Mouse (Mus musculus) hindbrain, embryonic 11.5 days (tissue): Measurements from ENCODE around the gene Klhl26. TPM values are rescaled to one million over a fixed set of nuclear protein-coding genes. Genes with fewer than 3 reads are reported as not detected.

Source experiments
- ATAC-seq: fragments of 200-750 bp; cut with Nextera tagmentation; 2 replicates; pipeline ENCODE4 v1.8.0; 2017; ENCODE audit warnings: mild to moderate bottlenecking, moderate TSS enrichment, moderate library complexity; ENCODE audit not compliant: low FRiP score
- DNase-seq: peaks from one replicate; pipeline ENCODE4 v3.0.0-alpha.2; 2015; ENCODE audit warnings: low spot score
- H3K27ac ChIP-seq: fragments of 300-500 bp; sonication (generic); 2 replicates; pipeline ENCODE4 v1.5.1; 2014; ENCODE audit warnings: mild to moderate bottlenecking, low read depth, low read length
- H3K27me3 ChIP-seq: fragments of 300-500 bp; sonication (generic); 2 replicates; pipeline ENCODE4 v1.6.1; 2014; ENCODE audit warnings: mild to moderate bottlenecking, low read length, moderate library complexity, mixed read lengths; ENCODE audit not compliant: control insufficient read depth, insufficient read depth
- H3K36me3 ChIP-seq: fragments of 300-500 bp; sonication (generic); 2 replicates; pipeline ENCODE4 v1.6.1; 2014; ENCODE audit warnings: mild to moderate bottlenecking, low read length, moderate library complexity, mixed read lengths; ENCODE audit not compliant: control insufficient read depth, insufficient read depth
- H3K4me1 ChIP-seq: fragments of 300-500 bp; sonication (generic); replicated peaks from 2 replicates; pipeline ENCODE4 v1.6.1; 2014; ENCODE audit warnings: low read length, mixed read lengths; ENCODE audit not compliant: control insufficient read depth, insufficient read depth
- H3K4me2 ChIP-seq: fragments of 300-500 bp; sonication (generic); replicated peaks from 2 replicates; pipeline ENCODE4 v1.6.1; 2014; ENCODE audit warnings: mild to moderate bottlenecking, low read depth, low read length
- H3K4me3 ChIP-seq: fragments of 300-500 bp; sonication (generic); 2 replicates; pipeline ENCODE4 v1.5.1; 2014; ENCODE audit warnings: low read depth, low read length
- H3K9ac ChIP-seq: fragments of 300-500 bp; sonication (generic); 2 replicates; pipeline ENCODE4 v1.6.1; 2014; ENCODE audit warnings: low read depth, low read length
- H3K9me3 ChIP-seq: fragments of 300-500 bp; sonication (generic); 2 replicates; pipeline ENCODE4 v1.6.1; 2016; ENCODE audit warnings: low read length; ENCODE audit not compliant: control insufficient read depth
- WGBS: fragments of 180-500 bp; shearing (Covaris S2); extraction: QIAGEN DNeasy Blood & Tissue Kit; methylation state at CpG from one replicate; pipeline ENCODE4 v1.1.7; 2014; 5-methylcytosine and 5-hydroxymethylcytosine counted together
- polyA plus RNA-seq: library from polyadenylated mRNA; unstranded; fragments of >200 nt; fragmentation: Nextera tagmentation; extraction: Ambion mirVana; gene quantifications from 2 replicates; pipeline ENCODE4 v1.2.1, GENCODE M21; 2014

Klhl26 gene
- polyA plus RNA-seq, 1 experiment from 2014 or later = 11.1 TPM

DNA sequence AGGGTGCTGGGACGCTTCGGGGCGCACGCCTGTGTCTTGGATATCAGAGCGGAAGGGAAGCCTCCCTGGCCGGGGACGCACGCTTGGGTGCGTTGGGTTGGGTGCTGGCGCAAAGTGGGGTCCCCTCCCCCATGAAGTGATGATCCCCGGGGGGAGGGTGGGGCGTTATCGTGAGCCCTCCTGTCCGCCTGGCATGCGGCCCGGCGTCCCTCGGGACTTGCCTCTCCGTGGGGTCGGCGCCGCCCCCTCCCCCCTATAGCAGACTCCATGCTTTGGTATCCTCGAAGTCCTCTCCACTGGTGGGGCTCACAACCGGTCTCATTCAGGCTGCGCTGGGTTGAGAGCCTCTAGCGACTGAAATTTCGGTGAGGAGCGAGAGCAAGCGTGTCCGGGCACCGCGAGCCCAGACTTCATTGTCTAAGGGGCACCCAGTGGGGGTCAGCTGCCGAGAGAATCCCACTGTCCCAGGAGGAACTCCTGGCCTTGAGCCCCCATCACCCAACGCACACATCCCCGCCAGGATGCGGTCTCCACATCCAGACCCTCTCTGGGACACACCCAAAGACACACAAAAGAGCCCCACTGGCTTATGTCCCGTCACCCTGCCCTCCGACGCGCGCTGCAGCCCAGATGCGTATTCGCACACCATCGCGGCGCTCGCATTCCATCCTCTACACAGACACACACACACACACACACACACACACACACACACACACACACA is 17.1 kb upstream of the Klhl26 start:
- ATAC-seq = no peak
- H3K4me2 ChIP-seq = 0 out of 2 replicates have a peak overlapping the region, but pooled peaks have one; percentile 4
- 3% methylated on average over 46 of the region's 47 CpGs for WGBS
- H3K4me1 ChIP-seq = peaks cover 13% of the 10 kb centered on the region
- no peaks in the 10 kb centered on the region for H3K9me3 ChIP-seq
- H3K27ac ChIP-seq = no peak overlapping the region
- H3K9ac ChIP-seq = no peak overlapping the region
- peaks cover 96% of the 10 kb centered on the region for H3K27me3 ChIP-seq
- H3K36me3 ChIP-seq = no peaks in the 10 kb centered on the region
- DNase-seq = no peak
- H3K4me3 ChIP-seq = peak overlapping the region; percentile 27

DNA sequence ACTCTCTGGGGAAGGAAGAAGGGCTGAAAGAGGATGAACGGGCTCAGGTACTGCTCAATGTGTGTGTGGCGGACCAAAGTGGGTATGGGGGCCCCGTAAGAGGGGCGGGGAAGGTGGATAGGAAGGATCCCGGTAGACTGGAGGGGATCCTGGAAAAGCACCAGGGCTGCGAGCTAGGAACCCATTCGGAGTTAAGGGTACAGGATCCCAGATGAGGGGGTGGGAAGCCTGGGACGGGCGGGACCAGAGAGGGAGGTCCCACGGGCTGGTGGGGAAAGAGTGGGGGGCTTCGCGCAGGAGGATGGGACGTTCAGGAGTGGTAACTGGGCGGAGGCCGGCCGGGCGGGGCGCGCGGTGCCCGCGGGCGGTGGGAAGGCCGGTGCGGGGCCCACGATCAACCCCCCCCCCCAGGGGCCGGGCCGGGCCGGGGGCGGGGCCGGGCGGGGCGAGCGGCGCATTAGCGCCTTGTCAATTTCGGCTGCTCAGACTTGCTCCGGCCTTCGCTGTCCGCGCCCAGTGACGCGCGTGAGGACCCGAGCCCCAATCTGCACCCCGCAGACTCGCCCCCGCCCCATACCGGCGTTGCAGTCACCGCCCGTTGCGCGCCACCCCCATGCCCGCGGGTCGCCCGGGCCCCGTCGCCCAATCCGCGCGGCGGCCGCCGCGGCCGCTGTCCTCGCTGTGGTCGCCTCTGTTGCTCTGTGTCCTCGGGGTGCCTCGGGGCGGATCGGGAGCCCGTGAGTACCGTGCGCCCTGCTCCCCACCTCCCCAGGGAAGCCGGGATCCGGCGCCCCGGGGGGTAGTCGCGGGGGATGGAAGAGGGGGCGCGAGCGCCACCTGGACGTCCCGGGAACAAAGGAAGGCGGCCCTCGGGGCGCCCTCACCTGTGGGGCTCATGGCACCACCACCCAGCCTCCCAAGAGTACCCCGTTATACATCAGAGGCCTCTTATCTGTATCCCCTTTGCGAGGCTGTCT is 16.2 kb upstream of the Klhl26 start, which contains the start of gene Crlf1:
Gene Crlf1, plus strand, starts transcription at position 495 of the 977 bp plus-strand sequence.
- Histone ChIP-seq H3K4me1 (peaks cover 21% of the 10 kb centered on the region), H3K27me3 (peaks cover 97% of the 10 kb centered on the region), H3K9me3 (no peaks in the 10 kb centered on the region), H3K27ac (no peak within 1 kb of the TSS), H3K4me3 (peak within 1 kb of the TSS; percentile 27), H3K36me3 (no peaks in the 10 kb centered on the region), H3K4me2 (peak within 1 kb of the TSS; percentile 44), H3K9ac (peak within 1 kb of the TSS; percentile 19; the same call in 1 of the 2 replicates)
- ATAC-seq (no peak), DNase-seq (peak; percentile 45)
- WGBS = under 1% methylated on average over 56 of the region's 93 CpGs

DNA sequence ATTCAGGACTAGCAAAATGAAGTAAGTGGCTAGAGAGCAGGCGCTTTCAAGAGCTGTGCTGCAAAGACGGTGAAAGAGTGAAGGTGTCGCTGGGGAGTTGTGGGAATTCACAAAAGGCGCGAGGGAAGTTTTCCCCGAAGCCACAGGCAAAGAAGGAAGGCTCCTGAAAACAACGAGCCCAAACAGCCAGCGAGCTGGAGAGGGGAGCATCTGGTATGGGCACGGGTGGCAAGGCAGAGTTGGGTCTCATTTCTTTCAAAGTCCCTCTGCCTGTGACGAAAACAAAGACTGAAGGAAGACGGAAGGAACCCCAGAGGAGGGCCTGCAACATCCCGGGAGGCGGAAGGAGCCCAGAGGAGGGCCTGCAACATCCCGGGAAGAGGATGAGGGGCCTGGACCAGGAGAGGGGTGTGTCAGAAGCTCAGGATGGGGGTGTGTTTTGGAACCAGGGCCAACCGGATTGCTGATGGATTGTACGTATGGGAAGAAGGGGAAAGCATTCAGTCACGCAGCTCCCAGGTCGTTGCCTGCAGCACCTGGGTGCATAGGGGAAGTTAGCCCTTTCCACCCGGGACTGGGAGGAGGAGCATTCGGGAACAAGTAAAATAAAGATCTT is 14.2 kb upstream of the Klhl26 start:
- DNase-seq (peak; percentile 45), ATAC-seq (no peak)
- H3K36me3 ChIP-seq = no peaks in the 10 kb centered on the region
- H3K27me3 ChIP-seq = peaks cover 98% of the 10 kb centered on the region
- H3K9me3 ChIP-seq = no peaks in the 10 kb centered on the region
- H3K4me1 ChIP-seq = peaks cover 24% of the 10 kb centered on the region
- no peak overlapping the region for H3K9ac ChIP-seq
- no peak overlapping the region for H3K4me3 ChIP-seq
- no peak overlapping the region for H3K4me2 ChIP-seq
- no peak overlapping the region for H3K27ac ChIP-seq
- 1% methylated on average over 20 of the region's 20 CpGs for WGBS

DNA sequence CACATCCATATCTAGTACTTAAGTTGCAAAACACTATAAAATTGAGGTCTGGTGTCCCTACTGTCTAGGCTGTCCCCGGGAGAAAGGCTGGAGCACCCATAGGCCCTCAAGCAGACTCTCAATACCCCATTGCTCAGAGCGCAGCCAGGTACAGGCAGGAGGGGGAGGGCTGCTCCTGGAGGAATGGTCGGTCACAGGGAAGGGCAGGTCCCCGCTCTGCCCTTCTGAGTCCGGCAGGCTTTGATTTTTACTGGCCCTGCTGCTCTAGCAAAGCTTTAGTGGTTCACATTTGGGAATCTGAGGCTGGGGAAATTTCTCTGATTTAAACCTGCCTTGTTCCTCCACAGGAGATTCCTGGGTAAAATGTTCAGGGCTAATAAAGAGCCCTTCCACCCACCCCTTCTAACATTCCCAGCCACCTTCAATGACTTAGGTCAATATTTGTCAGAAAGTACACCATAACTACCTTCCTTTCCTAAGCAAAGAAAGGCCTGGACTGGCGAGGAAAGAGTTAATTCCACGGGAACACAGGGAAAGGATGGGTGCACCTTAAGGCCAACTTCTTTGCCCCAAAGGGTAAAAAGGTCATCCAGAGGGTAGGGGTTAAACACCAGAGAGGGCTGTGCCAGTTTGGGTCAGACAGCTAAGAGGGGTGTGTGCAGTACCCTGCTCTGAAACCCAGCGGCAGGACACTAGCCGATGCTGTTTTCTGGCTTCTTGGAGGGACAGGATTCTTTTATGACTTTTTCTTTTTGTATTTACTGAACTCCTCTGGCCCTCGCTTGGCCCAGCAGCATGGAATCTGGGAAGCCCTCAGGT is 13.5 kb upstream of the Klhl26 start:
- no peak overlapping the region for H3K9ac ChIP-seq
- no peaks in the 10 kb centered on the region for H3K9me3 ChIP-seq
- WGBS = 3% methylated on average over 10 of the region's 10 CpGs
- H3K4me3 ChIP-seq = no peak overlapping the region
- ATAC-seq (no peak), DNase-seq (no peak)
- peaks cover 99% of the 10 kb centered on the region for H3K27me3 ChIP-seq
- H3K4me2 ChIP-seq = no peak overlapping the region
- H3K27ac ChIP-seq = no peak overlapping the region
- H3K4me1 ChIP-seq = peaks cover 22% of the 10 kb centered on the region
- H3K36me3 ChIP-seq = no peaks in the 10 kb centered on the region

DNA sequence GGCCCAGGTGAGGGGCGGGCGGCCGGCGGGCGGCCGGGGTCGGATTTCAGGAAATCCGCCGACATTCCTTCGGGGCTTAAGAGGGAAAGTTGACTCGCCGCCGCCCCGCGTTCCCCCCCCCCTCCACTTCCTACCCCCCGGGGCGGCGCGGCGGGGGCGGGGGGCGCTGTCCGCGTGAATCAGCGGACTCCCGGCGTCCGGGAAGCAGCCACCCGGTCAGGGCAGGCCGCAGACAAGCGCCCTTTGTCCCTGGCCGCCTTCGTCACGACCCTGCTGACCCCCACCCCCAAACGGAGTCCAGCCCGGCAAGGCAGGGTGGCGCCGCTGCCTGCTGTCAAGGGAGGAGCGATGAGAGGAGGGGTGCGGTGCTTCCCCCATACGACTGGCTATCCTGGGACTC is 12.8 kb upstream of the Klhl26 start:
- DNase-seq = peak; percentile 39
- Histone ChIP-seq H3K4me1 (peaks cover 19% of the 10 kb centered on the region), H3K27me3 (peaks cover 98% of the 10 kb centered on the region), H3K9ac (0 out of 2 replicates have a peak overlapping the region, but pooled peaks have one; percentile 23), H3K4me3 (peak overlapping the region; percentile 16; the same call in 1 of the 2 replicates), H3K9me3 (no peaks in the 10 kb centered on the region), H3K36me3 (no peaks in the 10 kb centered on the region), H3K27ac (no peak overlapping the region), H3K4me2 (peak overlapping the region; percentile 31)
- WGBS = under 1% methylated on average over 32 of the region's 41 CpGs
- ATAC-seq = no peak

GRCm38 (mm10) chr8:70488931-70489470 is 12.2 kb upstream of the Klhl26 start:
- H3K9me3 ChIP-seq = no peaks in the 10 kb centered on the region
- peaks cover 19% of the 10 kb centered on the region for H3K4me1 ChIP-seq
- H3K4me2 ChIP-seq = peak overlapping the region; percentile 31
- no peaks in the 10 kb centered on the region for H3K36me3 ChIP-seq
- DNase-seq (peak; percentile 42), ATAC-seq (no peak)
- 3% methylated on average over 14 of the region's 14 CpGs for WGBS
- H3K27ac ChIP-seq = no peak overlapping the region
- peak overlapping the region; percentile 16; the same call in 1 of the 2 replicates for H3K4me3 ChIP-seq
- H3K27me3 ChIP-seq = peaks cover 98% of the 10 kb centered on the region
- no peak overlapping the region for H3K9ac ChIP-seq

GRCm38 (mm10) chr8:70487993-70488796 is 11.4 kb upstream of the Klhl26 start:
- 2% methylated on average over 55 of the region's 55 CpGs for WGBS
- Histone ChIP-seq H3K9ac (peak overlapping the region; percentile 16; the same call in 1 of the 2 replicates), H3K9me3 (no peaks in the 10 kb centered on the region), H3K36me3 (no peaks in the 10 kb centered on the region), H3K4me2 (peak overlapping the region; percentile 38), H3K4me3 (peak overlapping the region; percentile 25), H3K27me3 (peaks cover 90% of the 10 kb centered on the region), H3K4me1 (peaks cover 19% of the 10 kb centered on the region), H3K27ac (no peak overlapping the region)
- ATAC-seq (no peak), DNase-seq (peak; percentile 59)
